Mouse (Mus musculus): ENCODE data around the gene Irf1. TPM values are rescaled to one million over a fixed set of nuclear protein-coding genes. Genes with fewer than 3 reads are reported as not detected.
"Not testable (repeated sequence)": the region's sequence is repeated elsewhere in the genome, so short reads cannot be mapped to it uniquely, and the experiment has no call there.

Gene Irf1
- 10 to 100 TPM; 16.1 to 17.0 TPM for total RNA-seq (2021)
- long read RNA-seq, experiment 1, partial matches to known transcripts: 0 of 7 reads
- long read RNA-seq, experiment 1, other reads (novel, unspliced or antisense): 3 of 7 reads
- long read RNA-seq, experiment 2, transcript Irf1-202 (10 exons, 2,137 nt): major isoform, 8 of 14 reads
- long read RNA-seq, experiment 2, partial matches to known transcripts: 1 of 14 reads
- long read RNA-seq, experiment 2, other reads (novel, unspliced or antisense): 5 of 14 reads

DNA sequence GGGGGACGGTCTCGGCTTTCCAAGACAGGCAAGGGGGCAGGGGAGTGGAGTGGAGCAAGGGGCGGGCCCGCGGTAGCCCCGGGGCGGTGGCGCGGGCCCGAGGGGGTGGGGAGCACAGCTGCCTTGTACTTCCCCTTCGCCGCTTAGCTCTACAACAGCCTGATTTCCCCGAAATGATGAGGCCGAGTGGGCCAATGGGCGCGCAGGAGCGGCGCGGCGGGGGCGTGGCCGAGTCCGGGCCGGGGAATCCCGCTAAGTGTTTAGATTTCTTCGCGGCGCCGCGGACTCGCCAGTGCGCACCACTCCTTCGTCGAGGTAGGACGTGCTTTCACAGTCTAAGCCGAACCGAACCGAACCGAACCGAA, at the start of gene Irf1:
Irf1 (plus strand) TSS at position 255 of the 365 bp plus-strand sequence.
- peak; percentile 89 to 94 for DNase-seq (ENCODE audit: low spot score in 2 of 2)

DNA sequence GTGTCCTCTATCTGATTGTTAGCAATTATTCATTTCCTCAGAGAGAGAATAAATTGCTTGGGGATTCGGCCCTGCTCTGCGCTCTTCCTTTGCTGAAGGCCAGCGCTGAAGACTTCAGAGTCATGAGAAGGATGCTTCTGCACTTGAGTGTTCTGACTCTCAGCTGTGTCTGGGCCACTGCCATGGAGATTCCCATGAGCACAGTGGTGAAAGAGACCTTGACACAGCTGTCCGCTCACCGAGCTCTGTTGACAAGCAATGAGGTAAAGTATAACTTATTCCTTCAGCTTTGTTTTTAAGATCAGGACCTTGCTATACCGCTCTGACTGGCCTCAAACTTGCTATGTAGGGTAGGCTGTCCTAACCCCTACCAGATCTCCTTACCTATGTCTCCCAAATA, 49.1 kb upstream of the Irf1 start, which contains the start of gene Il5:
Il5 (plus strand) TSS at position 80 of the 400 bp plus-strand sequence.
- DNase-seq (ENCODE audit: low spot score in 2 of 2): no peak

- DNase-seq (ENCODE audit: low spot score in 2 of 2): no peak
These were observed 38.4 kb upstream of the Irf1 start for GRCm38 (mm10) chr11:53731457-53731856.

- no peak for DNase-seq (ENCODE audit: low spot score in 2 of 2)
These were observed 37.6 kb upstream of the Irf1 start for GRCm38 (mm10) chr11:53732244-53732643.

- DNase-seq (ENCODE audit: low spot score in 2 of 2): no peak
These were observed 36.0 kb upstream of the Irf1 start for GRCm38 (mm10) chr11:53733824-53734223.

DNA sequence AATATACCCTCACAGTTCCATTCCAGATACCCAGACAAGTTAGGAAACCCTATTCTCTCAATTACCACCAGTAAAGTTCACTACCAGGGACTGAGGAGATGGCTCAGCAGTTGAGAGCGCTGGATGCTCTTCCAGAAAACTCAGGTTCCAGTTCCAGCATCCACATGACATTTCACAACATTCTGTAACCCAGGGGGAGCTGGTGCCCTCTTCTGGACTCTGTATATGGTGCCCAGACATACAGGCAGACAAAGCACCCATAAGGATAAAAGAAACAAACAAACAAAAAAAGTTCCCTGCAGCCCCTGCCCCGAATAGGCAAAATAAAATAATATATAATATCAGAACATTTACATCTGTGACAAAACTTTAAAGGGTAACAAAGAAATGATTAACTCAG, 35.4 kb upstream of the Irf1 start:
- no peak for DNase-seq (ENCODE audit: low spot score in 2 of 2)

DNA sequence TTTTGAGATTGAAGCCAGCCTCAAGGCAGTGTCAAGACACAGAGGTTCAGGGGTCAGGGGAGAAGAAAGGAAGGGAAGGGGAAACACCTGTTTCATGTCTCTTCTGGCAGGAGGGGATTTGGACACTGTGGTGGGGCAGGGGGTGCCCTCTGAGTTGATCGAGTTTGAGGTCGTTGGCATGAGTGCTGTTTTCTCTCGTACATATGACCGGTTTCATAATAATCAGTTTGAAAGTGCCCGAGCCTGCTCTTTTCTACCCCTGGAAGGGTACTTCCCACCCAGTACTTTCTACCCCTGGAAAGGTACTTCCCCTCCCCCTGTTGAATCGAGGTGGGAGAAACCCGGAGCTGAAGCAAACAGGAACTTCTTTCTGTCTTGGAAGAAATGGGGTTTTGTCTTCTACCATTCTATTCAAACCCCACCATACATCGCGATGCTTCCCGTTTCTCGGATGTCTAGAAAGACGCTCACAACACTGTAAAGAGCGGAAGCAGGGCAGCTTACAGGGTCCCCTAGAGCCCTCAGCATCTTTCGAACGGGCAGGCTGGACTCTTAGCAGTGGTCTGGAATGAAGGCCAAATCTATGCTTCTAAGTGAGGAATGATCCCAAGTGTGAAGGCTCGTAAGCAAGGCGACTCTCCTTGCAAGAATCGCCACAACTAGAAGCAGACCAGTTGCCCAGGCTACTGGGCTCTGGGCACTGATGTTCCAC, 34.7 kb upstream of the Irf1 start:
- DNase-seq (ENCODE audit: low spot score in 2 of 2): no peak

DNA sequence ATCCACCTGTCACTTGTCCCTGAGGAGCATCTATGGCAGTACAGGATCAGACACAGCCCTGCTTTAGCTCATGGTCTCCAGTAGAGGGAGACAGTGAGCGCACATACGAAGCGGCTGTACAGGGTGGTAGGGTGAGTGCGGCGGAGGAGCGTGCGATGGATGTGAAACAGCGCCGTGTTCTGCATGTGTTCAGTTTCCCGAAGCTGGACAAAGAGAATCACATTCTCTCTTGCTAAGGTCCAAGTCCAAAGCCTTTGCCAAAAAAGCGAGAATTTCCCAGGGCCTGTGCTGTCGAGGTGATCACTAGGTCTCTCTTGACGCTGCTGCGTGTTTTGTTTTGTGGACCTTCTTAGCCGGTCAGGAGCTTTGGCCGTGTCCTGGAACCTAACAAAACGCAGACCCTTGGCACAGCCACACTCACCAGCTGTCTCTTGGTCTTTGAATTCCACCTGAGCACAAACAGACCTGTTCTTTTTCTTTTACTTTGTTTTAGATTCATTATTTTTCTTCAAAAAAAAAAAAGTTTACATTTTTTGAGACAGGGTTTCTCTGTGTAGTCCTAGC, 34.0 kb upstream of the Irf1 start:
- peak in 1 of 2 experiments; percentile 52 for DNase-seq (ENCODE audit: low spot score in 2 of 2)

DNA sequence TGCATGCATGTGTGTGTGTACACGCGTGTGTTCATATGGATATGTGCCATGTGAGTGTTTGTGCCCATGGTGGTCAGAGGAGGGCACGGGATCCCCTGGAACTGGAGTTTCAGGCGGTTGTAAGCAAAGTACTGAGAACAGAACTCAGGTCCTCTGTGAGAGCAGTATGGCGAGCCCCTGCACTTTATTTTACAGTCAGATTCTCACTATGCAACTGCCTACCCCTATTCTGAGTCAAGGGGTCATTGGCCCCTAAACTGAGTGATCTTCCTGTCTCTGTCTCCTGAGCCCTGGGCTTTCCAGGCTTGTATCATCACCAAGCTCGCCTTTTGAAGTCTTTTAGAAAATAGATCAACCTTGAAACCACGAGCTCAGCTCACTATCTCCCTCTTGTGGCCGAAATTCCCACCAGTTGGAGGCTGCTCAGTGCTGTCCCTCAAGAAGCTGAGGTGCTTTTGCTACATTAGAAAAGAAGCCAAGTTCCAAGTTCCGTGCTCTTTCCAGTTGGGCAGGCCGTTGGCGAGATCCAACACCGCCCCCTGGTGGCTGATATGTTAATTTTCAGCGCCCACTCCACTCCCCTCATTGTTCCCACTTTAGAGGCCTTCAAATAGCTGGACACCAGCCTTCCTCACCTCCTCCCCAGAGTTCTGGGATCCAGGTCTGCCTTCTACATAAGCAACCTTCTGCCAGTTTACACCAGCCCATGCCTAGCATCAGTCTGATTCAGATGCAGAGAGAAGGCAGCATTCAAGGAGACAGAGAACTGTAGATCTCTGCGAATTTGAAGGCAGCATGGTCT, 32.8 kb upstream of the Irf1 start:
- DNase-seq (ENCODE audit: low spot score in 2 of 2): peak; percentile 68 to 75

DNA sequence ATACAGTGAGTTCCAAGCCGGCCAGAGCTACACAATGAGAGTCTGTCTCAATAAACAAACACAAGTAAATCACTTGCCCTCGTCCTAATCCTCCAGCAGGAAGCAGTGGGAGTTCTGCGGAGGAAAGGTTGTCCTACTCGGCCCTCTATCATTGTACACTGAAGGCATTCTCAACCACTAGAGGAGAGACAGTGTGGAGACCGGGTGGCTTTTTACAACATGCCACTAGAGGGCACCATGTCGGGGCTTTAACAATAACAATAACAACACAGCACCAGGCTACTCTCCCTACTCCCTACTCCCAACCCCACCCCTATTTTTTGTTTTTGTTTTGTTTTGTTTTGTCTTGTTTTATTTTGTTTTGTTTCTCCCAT, 32.3 kb upstream of the Irf1 start:
- peak in 1 of 2 experiments; percentile 48 for DNase-seq (ENCODE audit: low spot score in 2 of 2)

DNA sequence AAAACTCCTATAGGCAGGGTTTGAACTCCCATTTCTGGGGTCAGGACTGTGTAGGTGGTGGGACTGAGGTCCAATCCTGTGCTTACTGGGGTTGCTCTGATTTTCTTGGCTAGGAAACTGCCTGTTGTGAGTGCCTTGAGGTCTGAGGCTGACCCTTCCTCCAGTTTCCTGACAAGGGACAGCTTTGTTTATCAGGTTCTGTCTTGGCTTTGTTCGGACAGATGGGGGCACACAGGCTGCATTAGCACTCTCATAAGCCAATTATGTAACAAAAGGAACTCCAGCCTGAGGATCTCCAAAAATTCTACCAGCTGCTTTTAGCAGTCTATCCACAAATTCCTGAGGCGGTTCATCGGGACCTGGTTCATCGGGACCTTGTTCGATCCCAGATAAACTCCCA, 27.5 kb upstream of the Irf1 start:
- DNase-seq (ENCODE audit: low spot score in 2 of 2): no peak

- no peak for DNase-seq (ENCODE audit: low spot score in 2 of 2)
These were observed 24.6 kb upstream of the Irf1 start for GRCm38 (mm10) chr11:53745260-53745659.

DNA sequence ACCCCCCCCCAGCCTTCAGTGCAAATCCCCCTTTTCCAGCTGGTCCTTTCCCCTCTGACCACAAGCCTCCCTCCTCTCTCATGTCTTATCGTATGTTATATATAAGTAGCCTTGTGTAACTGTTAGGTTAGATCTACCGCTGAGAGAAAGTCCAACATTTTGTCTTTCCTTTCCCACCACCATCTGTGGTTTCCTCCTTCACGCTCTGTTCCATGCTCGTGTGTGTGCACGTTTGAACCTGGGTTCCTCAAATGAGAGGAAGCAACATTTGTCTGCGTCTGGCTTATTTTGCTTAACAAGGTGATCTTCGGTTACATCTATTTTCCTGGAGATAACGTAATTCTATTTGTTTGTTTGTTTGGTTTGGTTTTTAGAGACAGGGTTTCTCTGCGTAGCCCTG, 21.8 kb upstream of the Irf1 start:
- DNase-seq (ENCODE audit: low spot score in 2 of 2): no peak

- DNase-seq (ENCODE audit: low spot score in 2 of 2): no peak
These were observed 21.2 kb upstream of the Irf1 start for GRCm38 (mm10) chr11:53748614-53749013.

GRCm38 (mm10) chr11:53749306-53749705, 20.5 kb upstream of the Irf1 start:
- no peak for DNase-seq (ENCODE audit: low spot score in 2 of 2)

GRCm38 (mm10) chr11:53749716-53750352, 20.0 kb upstream of the Irf1 start:
- no peak for DNase-seq (ENCODE audit: low spot score in 2 of 2)

- DNase-seq (ENCODE audit: low spot score in 2 of 2): no peak
These were observed 14.7 kb upstream of the Irf1 start for GRCm38 (mm10) chr11:53755011-53755595.

- no peak for DNase-seq (ENCODE audit: low spot score in 2 of 2)
These were observed 12.2 kb upstream of the Irf1 start for GRCm38 (mm10) chr11:53757612-53758011.

DNA sequence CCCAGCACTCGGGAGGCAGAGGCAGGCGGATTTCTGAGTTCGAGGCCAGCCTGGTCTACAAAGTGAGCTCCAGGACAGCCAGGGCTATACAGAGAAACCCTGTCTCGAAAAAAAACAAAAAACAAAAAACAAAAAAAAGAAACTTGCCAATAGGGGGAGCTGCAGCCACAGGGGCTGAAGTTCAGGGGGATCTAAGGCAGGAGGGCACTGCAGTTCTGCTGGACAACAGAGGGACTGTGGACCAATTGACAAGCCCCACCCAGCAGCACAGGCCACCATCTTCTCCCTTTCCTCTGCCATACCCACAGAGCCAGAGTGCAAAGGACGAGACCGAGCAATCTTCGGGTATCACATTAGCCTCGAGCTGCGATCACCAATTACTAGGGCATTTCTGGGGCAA, 11.8 kb upstream of the Irf1 start:
- not testable (repeated sequence) for DNase-seq (ENCODE audit: low spot score in 2 of 2)

DNA sequence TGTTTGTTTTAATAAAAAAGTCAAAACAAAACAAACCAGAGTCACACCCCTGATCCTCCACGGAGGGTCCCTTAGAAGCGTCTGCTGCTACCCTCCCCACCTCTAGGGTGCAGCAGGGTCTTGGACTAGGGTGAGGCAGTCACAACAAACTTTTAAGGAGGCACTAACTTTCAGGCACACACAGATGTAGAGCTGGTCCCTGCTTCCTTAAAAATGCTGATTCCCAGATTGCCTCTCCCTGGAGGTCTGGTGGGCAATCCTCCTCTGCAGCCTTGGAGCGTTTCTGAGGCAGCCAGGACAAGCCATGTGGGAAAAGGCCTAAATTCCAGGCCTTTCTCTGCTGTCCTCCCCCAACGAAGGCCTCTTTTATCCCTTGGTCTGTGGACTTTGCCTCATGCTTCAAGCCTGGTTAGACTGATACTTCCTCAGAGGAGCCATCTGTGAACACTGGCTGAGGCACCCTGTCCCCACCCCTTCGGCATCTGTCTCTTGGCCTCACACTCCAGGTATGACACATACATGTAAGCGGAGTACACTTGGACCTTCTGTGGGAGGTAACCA, 10.9 kb upstream of the Irf1 start:
- peak in 1 of 2 experiments; percentile 32 for DNase-seq (ENCODE audit: low spot score in 2 of 2)

Measured in gastrocnemius, postnatal 4 days (tissue).